Mouse (Mus musculus): ENCODE measurements around the gene Neurog1.
A peak's percentile ranks its signal among the peaks of the same experiment; 100 is the strongest.

The Neurog1 gene

GRCm38 (mm10) chr13:56251924-56252619, at the start of gene Neurog1:
Neurog1 (minus strand) TSS chr13:56252163.
- no peak for DNase-seq (ENCODE audit: low spot score in 2 of 2)

GRCm38 (mm10) chr13:56299336-56299735, 47.4 kb upstream of the Neurog1 start:
- DNase-seq (ENCODE audit: low spot score in 2 of 2), result no peak

- DNase-seq (ENCODE audit: low spot score in 2 of 2), result peak in 1 of 2 experiments; percentile 10
Measured at GRCm38 (mm10) chr13:56296659-56297020, 44.7 kb upstream of the Neurog1 start.

GRCm38 (mm10) chr13:56295943-56296658, 44.1 kb upstream of the Neurog1 start, which contains the start of gene Cxcl14:
Cxcl14 (minus strand) TSS chr13:56296551.
- DNase-seq (ENCODE audit: low spot score in 2 of 2), result peak; percentile 36 to 56

- DNase-seq (ENCODE audit: low spot score in 2 of 2), result peak in 1 of 2 experiments; percentile 12
Measured at GRCm38 (mm10) chr13:56295586-56295942, 43.6 kb upstream of the Neurog1 start.

GRCm38 (mm10) chr13:56294908-56295307, 42.9 kb upstream of the Neurog1 start:
- no peak for DNase-seq (ENCODE audit: low spot score in 2 of 2)

GRCm38 (mm10) chr13:56289998-56290397, 38.0 kb upstream of the Neurog1 start:
- no peak for DNase-seq (ENCODE audit: low spot score in 2 of 2)

- no peak for DNase-seq (ENCODE audit: low spot score in 2 of 2)
Measured at GRCm38 (mm10) chr13:56289261-56289660, 37.3 kb upstream of the Neurog1 start.

- DNase-seq (ENCODE audit: low spot score in 2 of 2), result no peak
Measured at GRCm38 (mm10) chr13:56288601-56289000, 36.6 kb upstream of the Neurog1 start.

- no peak for DNase-seq (ENCODE audit: low spot score in 2 of 2)
Measured at GRCm38 (mm10) chr13:56287091-56287490, 35.1 kb upstream of the Neurog1 start.

- DNase-seq (ENCODE audit: low spot score in 2 of 2), result no peak
Measured at GRCm38 (mm10) chr13:56283321-56283720, 31.4 kb upstream of the Neurog1 start.

GRCm38 (mm10) chr13:56280356-56280755, 28.4 kb upstream of the Neurog1 start:
- DNase-seq (ENCODE audit: low spot score in 2 of 2), result no peak

GRCm38 (mm10) chr13:56279439-56279838, 27.5 kb upstream of the Neurog1 start:
- DNase-seq (ENCODE audit: low spot score in 2 of 2), result peak; percentile 70 to 72

- DNase-seq (ENCODE audit: low spot score in 2 of 2), result no peak
Measured at GRCm38 (mm10) chr13:56275171-56275570, 23.2 kb upstream of the Neurog1 start.

GRCm38 (mm10) chr13:56270124-56270523, 18.2 kb upstream of the Neurog1 start:
- DNase-seq (ENCODE audit: low spot score in 2 of 2), result no peak

GRCm38 (mm10) chr13:56267396-56267795, 15.4 kb upstream of the Neurog1 start:
- no peak for DNase-seq (ENCODE audit: low spot score in 2 of 2)

GRCm38 (mm10) chr13:56266435-56266834, 14.5 kb upstream of the Neurog1 start:
- DNase-seq (ENCODE audit: low spot score in 2 of 2), result no peak

- no peak for DNase-seq (ENCODE audit: low spot score in 2 of 2)
Measured at GRCm38 (mm10) chr13:56265661-56266060, 13.7 kb upstream of the Neurog1 start.

GRCm38 (mm10) chr13:56262269-56262668, 10.3 kb upstream of the Neurog1 start:
- DNase-seq (ENCODE audit: low spot score in 2 of 2), result no peak

- DNase-seq (ENCODE audit: low spot score in 2 of 2), result no peak
Measured at GRCm38 (mm10) chr13:56260344-56260780, 8.4 kb upstream of the Neurog1 start.

GRCm38 (mm10) chr13:56259926-56260250, 7.9 kb upstream of the Neurog1 start:
- no peak for DNase-seq (ENCODE audit: low spot score in 2 of 2)

- DNase-seq (ENCODE audit: low spot score in 2 of 2), result no peak
Measured at GRCm38 (mm10) chr13:56259021-56259925, 7.3 kb upstream of the Neurog1 start.

All from urinary bladder, adult 18-20 months (tissue).